Mouse (Mus musculus): Measurements from ENCODE around the gene Foxp2.

GRCm38 (mm10) chr6:14922704-14923103, 21.6 kb downstream of the Foxp2 start:
- no peak for TF ChIP-seq CTCF (IDR thresholded peaks at IDR 0.05; ENCODE audit: low read depth, low read length)
- no peak for TF ChIP-seq TAL1 (conservative IDR thresholded peaks at IDR 0.05; ENCODE audit: low read depth, low read length)
